12 mouse cellular contexts compared by ENCODE assay signal in the genomic region with DNA sequence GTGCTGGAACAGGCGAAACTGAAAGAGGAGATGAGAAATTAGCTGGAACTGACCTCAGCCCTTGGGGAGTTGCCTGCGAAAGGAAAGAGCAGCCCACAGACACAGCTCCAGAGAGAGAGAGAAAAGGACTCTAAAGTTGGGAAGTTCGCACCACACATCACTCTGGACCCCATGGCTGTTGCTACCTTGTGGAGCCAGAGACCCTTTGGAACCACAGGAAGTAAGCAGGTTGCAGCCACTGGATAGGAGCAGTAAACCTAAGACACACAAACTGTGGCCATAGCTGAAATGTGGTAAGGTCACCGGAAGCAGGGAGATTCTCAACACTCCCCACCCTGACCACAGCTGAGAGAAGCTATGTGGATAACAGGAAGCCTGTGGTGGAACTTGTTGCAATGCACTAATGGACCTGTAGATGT. TPM values are rescaled to one million over a fixed set of nuclear protein-coding genes. Genes with fewer than 3 reads are reported as not detected.
DNase-seq lines count a peak whose midpoint lies in the region; ATAC-seq lines count a peak whose summit lies in the region.
"Had no signal": no experiment of that assay in that cellular context is flagged by ENCODE, and none has a peak within 500 bp of the region (broad histone marks: within the 10 kb centered on the region; RNA-seq: fewer than 3 reads in every experiment).

No protein-coding gene starts in this region.

- WGBS in liver, embryonic 11.5 days, result 51% methylated on average over 4 of the region's 4 CpGs
- WGBS in midbrain, embryonic 14.5 days, result 87% methylated on average over 4 of the region's 4 CpGs

- peak; percentile 8 for DNase-seq in liver
- DNase-seq in liver, embryonic 11.5 days (ENCODE audit: low spot score), result no peak
- DNase-seq in CD8-positive naive resting alpha-beta T cell, adult 2 months (ENCODE audit: low read depth in 2 of 2, low spot score in 2 of 2), result peak; percentile 53 to 61
- no peak for DNase-seq in testis, postnatal 14 days (ENCODE audit: low spot score)
- DNase-seq in cerebellum, postnatal 36 days, result no peak
- no peak for DNase-seq in midbrain, embryonic 14.5 days
- DNase-seq: adrenal gland, postnatal 10 days; kidney, postnatal 10 days; right cerebral cortex, adult 18-20 months had no signal

- ATAC-seq in liver, embryonic 11.5 days (replicated peaks; ENCODE audit: low FRiP score), result no peak
- ATAC-seq in inflammation-experienced regulatory T-cells, adult 6 months, result peak; percentile 79
- peak; percentile 77 for ATAC-seq in neutrophil, adult 5-6 weeks (ENCODE audit: extremely low read depth, insufficient number of reproducible peaks, low FRiP score, poor library complexity, severe bottlenecking)
- no peak for ATAC-seq in midbrain, embryonic 14.5 days (ENCODE audit: low FRiP score, low TSS enrichment)

- H3K4me2 ChIP-seq in liver, embryonic 11.5 days, result no peak overlapping the region
- H3K4me2 ChIP-seq in midbrain, embryonic 14.5 days (ENCODE audit: low read length), result no peak overlapping the region

- no peak overlapping the region for H3K4me3 ChIP-seq in liver, embryonic 11.5 days (ENCODE audit: low read depth, low read length)
- H3K4me3 ChIP-seq in midbrain, embryonic 14.5 days (replicated peaks; ENCODE audit: low read depth, low read length), result no peak overlapping the region

- no peak overlapping the region for H3K27ac ChIP-seq in liver, embryonic 11.5 days (ENCODE audit: low read depth, low read length)
- H3K27ac ChIP-seq in midbrain, embryonic 14.5 days (replicated peaks; ENCODE audit: low read depth, low read length), result no peak overlapping the region
- H3K27ac ChIP-seq: liver, embryonic 14.5 days had no signal

- H3K9ac ChIP-seq in liver, embryonic 11.5 days (ENCODE audit: low read depth, low read length), result no peak overlapping the region
- no peak overlapping the region for H3K9ac ChIP-seq in midbrain, embryonic 14.5 days (replicated peaks; ENCODE audit: low read length)
- H3K9ac ChIP-seq: liver, embryonic 14.5 days had no signal

- no peaks in the 10 kb centered on the region for H3K36me3 ChIP-seq in liver, embryonic 11.5 days (ENCODE audit: control insufficient read depth, insufficient read depth, low read length)
- no peaks in the 10 kb centered on the region for H3K36me3 ChIP-seq in midbrain, embryonic 14.5 days (ENCODE audit: control insufficient read depth, insufficient read depth, low read length)

- no peaks in the 10 kb centered on the region for H3K9me3 ChIP-seq in liver, embryonic 11.5 days (ENCODE audit: control insufficient read depth, low read length)
- no peaks in the 10 kb centered on the region for H3K9me3 ChIP-seq in midbrain, embryonic 14.5 days (ENCODE audit: control insufficient read depth, low read length)

- no peaks in the 10 kb centered on the region for H3K27me3 ChIP-seq in liver, embryonic 11.5 days (replicated peaks; ENCODE audit: control insufficient read depth, insufficient read depth, low read length)
- H3K27me3 ChIP-seq in midbrain, embryonic 14.5 days (ENCODE audit: control insufficient read depth, insufficient read depth, low read length), result no peaks in the 10 kb centered on the region

- no peaks in the 10 kb centered on the region for H3K4me1 ChIP-seq in liver, embryonic 11.5 days (replicated peaks; ENCODE audit: control insufficient read depth, insufficient read depth, low read length)
- no peaks in the 10 kb centered on the region for H3K4me1 ChIP-seq in midbrain, embryonic 14.5 days (ENCODE audit: control insufficient read depth, insufficient read depth, low read length)

RNA-seq across cellular contexts. Expression of gene Xdh, which starts 2.1 kb away (rescaled TPM):
- polyA plus RNA-seq in liver, embryonic 11.5 days (2014; fragmentation: Nextera tagmentation; extraction: Ambion mirVana), result 0.12 and 0.16 TPM in 2 replicates
- 10 to 100 TPM; 15.8 to 38.5 (median 37.1) TPM for polyA plus RNA-seq in inflammation-experienced regulatory T-cells, adult 6 months (2017; shearing (Covaris generic))
- total RNA-seq in neutrophil, adult 5-6 weeks (2017), result 248 and 254 TPM in 2 replicates
- polyA plus RNA-seq in midbrain, embryonic 14.5 days (2014; fragmentation: Nextera tagmentation; extraction: Ambion mirVana), result 0.26 and 0.30 TPM in 2 replicates

Comparison
In these comparisons a context has a peak if more than half of its experiments do, and no peak if none do; other contexts are left out.
1. DNase-seq: peak in liver (single experiment) and CD8-positive naive resting alpha-beta T cell, adult 2 months (2 of 2); none in liver, embryonic 11.5 days (single experiment), testis, postnatal 14 days (single experiment), cerebellum, postnatal 36 days (0 of 2) and midbrain, embryonic 14.5 days (single experiment).
2. ATAC-seq: peak in inflammation-experienced regulatory T-cells, adult 6 months (single experiment) and neutrophil, adult 5-6 weeks (single experiment); none in liver, embryonic 11.5 days (single experiment) and midbrain, embryonic 14.5 days (single experiment).
3. RNA of gene Xdh, which starts 2.1 kb away (polyA plus RNA-seq): 15.8 to 38.5 TPM in inflammation-experienced regulatory T-cells, adult 6 months; 0.26 to 0.30 TPM in midbrain, embryonic 14.5 days and 0.12 to 0.16 TPM in liver, embryonic 11.5 days; every median in the first group is over 10 times any median in the second.